Mouse (Mus musculus): ENCODE results near the gene Carmil1. TPM values are rescaled to one million over a fixed set of nuclear protein-coding genes. Genes with fewer than 3 reads are reported as not detected.

Gene Carmil1
- total and polyA plus RNA-seq, 2 experiments from 2014 or later: 39.3 to 50.9 TPM

GRCm38 (mm10) chr13:24198396-24198924, 82.1 kb downstream of the Carmil1 start:
- Histone ChIP-seq H3K27me3 (ENCODE audit: insufficient read depth, low read length) (no peaks in the 10 kb centered on the region), H3K27ac (no peak overlapping the region), H3K4me1 (ENCODE audit: insufficient read depth, low read length) (peaks cover 7% of the 10 kb centered on the region; the same call in 1 of the 2 replicates), H3K9ac (replicated peaks; ENCODE audit: low read length) (no peak overlapping the region), H3K9me3 (ENCODE audit: low read length) (no peaks in the 10 kb centered on the region), H3K4me2 (ENCODE audit: low read depth, low read length) (no peak overlapping the region), H3K36me3 (ENCODE audit: insufficient read depth, low read length) (no peaks in the 10 kb centered on the region), H3K4me3 (ENCODE audit: low read length) (no peak overlapping the region)
- DNase-seq (ENCODE audit: low spot score) (no peak), ATAC-seq (no peak)
- no peak for TF ChIP-seq CTCF (IDR thresholded peaks at IDR 0.05; ENCODE audit: low read depth)
- WGBS: 96% methylated on average over 2 of the region's 2 CpGs

GRCm38 (mm10) chr13:24195371-24195770, 85.2 kb downstream of the Carmil1 start:
- Histone ChIP-seq H3K4me3 (ENCODE audit: low read length) (no peak overlapping the region), H3K9ac (replicated peaks; ENCODE audit: low read length) (no peak overlapping the region), H3K27me3 (ENCODE audit: insufficient read depth, low read length) (no peaks in the 10 kb centered on the region), H3K4me2 (ENCODE audit: low read depth, low read length) (no peak overlapping the region), H3K4me1 (ENCODE audit: insufficient read depth, low read length) (peaks cover 4% of the 10 kb centered on the region; the same call in 1 of the 2 replicates), H3K36me3 (ENCODE audit: insufficient read depth, low read length) (no peaks in the 10 kb centered on the region), H3K27ac (no peak overlapping the region), H3K9me3 (ENCODE audit: low read length) (no peaks in the 10 kb centered on the region)
- DNase-seq (ENCODE audit: low spot score) (no peak), ATAC-seq (no peak)
- TF ChIP-seq CTCF (IDR thresholded peaks at IDR 0.05; ENCODE audit: low read depth): no peak
- WGBS: 85% methylated on average over 3 of the region's 3 CpGs

- 83% methylated on average over 5 of the region's 5 CpGs for whole genome bisulfite sequencing
- TF ChIP-seq CTCF (IDR thresholded peaks at IDR 0.05; ENCODE audit: low read depth): peak; percentile 39; the same call in 1 of the 2 replicates
- Histone ChIP-seq H3K9ac (replicated peaks; ENCODE audit: low read length) (no peak overlapping the region), H3K4me3 (ENCODE audit: low read length) (no peak overlapping the region), H3K36me3 (ENCODE audit: insufficient read depth, low read length) (no peaks in the 10 kb centered on the region), H3K9me3 (ENCODE audit: low read length) (no peaks in the 10 kb centered on the region), H3K4me1 (ENCODE audit: insufficient read depth, low read length) (no peaks in the 10 kb centered on the region), H3K27me3 (ENCODE audit: insufficient read depth, low read length) (no peaks in the 10 kb centered on the region), H3K27ac (no peak overlapping the region), H3K4me2 (ENCODE audit: low read depth, low read length) (no peak overlapping the region)
- DNase-seq (ENCODE audit: low spot score) (no peak), ATAC-seq (no peak)
Observed at GRCm38 (mm10) chr13:24194018-24194417, 86.6 kb downstream of the Carmil1 start.

- Histone ChIP-seq H3K27ac (no peak overlapping the region), H3K36me3 (ENCODE audit: insufficient read depth, low read length) (no peaks in the 10 kb centered on the region), H3K9me3 (ENCODE audit: low read length) (no peaks in the 10 kb centered on the region), H3K27me3 (ENCODE audit: insufficient read depth, low read length) (no peaks in the 10 kb centered on the region), H3K4me1 (ENCODE audit: insufficient read depth, low read length) (no peaks in the 10 kb centered on the region), H3K4me2 (ENCODE audit: low read depth, low read length) (no peak overlapping the region), H3K9ac (replicated peaks; ENCODE audit: low read length) (no peak overlapping the region), H3K4me3 (ENCODE audit: low read length) (no peak overlapping the region)
- no peak for TF ChIP-seq CTCF (IDR thresholded peaks at IDR 0.05; ENCODE audit: low read depth)
- WGBS: 77% methylated on average over 9 of the region's 9 CpGs
- DNase-seq (ENCODE audit: low spot score): no peak
- 0 out of 2 replicates have a peak, but pooled peaks have one; percentile 32 for ATAC-seq
Observed at GRCm38 (mm10) chr13:24190875-24191663, 89.5 kb downstream of the Carmil1 start.

- Histone ChIP-seq H3K4me1 (ENCODE audit: insufficient read depth, low read length) (no peaks in the 10 kb centered on the region), H3K9ac (replicated peaks; ENCODE audit: low read length) (no peak overlapping the region), H3K27ac (no peak overlapping the region), H3K4me3 (ENCODE audit: low read length) (no peak overlapping the region), H3K27me3 (ENCODE audit: insufficient read depth, low read length) (no peaks in the 10 kb centered on the region), H3K9me3 (ENCODE audit: low read length) (no peaks in the 10 kb centered on the region), H3K36me3 (ENCODE audit: insufficient read depth, low read length) (no peaks in the 10 kb centered on the region), H3K4me2 (ENCODE audit: low read depth, low read length) (no peak overlapping the region)
- DNase-seq (ENCODE audit: low spot score): no peak
- WGBS: 76% methylated on average over 2 of the region's 2 CpGs
- TF ChIP-seq CTCF (IDR thresholded peaks at IDR 0.05; ENCODE audit: low read depth): no peak
- ATAC-seq: no peak
Observed at GRCm38 (mm10) chr13:24187026-24187425, 93.6 kb downstream of the Carmil1 start.

- no peak overlapping the region for H3K9ac ChIP-seq (replicated peaks; ENCODE audit: low read length)
- no peaks in the 10 kb centered on the region for H3K9me3 ChIP-seq (ENCODE audit: low read length)
- no peaks in the 10 kb centered on the region for H3K4me1 ChIP-seq (ENCODE audit: insufficient read depth, low read length)
- 78% methylated on average over 3 of the region's 3 CpGs for whole genome bisulfite sequencing
- no peaks in the 10 kb centered on the region for H3K27me3 ChIP-seq (ENCODE audit: insufficient read depth, low read length)
- H3K4me3 ChIP-seq (ENCODE audit: low read length): no peak overlapping the region
- H3K36me3 ChIP-seq (ENCODE audit: insufficient read depth, low read length): no peaks in the 10 kb centered on the region
- ATAC-seq (no peak), DNase-seq (ENCODE audit: low spot score) (no peak)
- no peak overlapping the region for H3K4me2 ChIP-seq (ENCODE audit: low read depth, low read length)
- H3K27ac ChIP-seq: no peak overlapping the region
- no peak for TF ChIP-seq CTCF (IDR thresholded peaks at IDR 0.05; ENCODE audit: low read depth)
Observed at GRCm38 (mm10) chr13:24185641-24186040, 95.0 kb downstream of the Carmil1 start.

GRCm38 (mm10) chr13:24182878-24183277, 97.7 kb downstream of the Carmil1 start:
- H3K9me3 ChIP-seq (ENCODE audit: low read length): no peaks in the 10 kb centered on the region
- H3K36me3 ChIP-seq (ENCODE audit: insufficient read depth, low read length): no peaks in the 10 kb centered on the region
- ATAC-seq (no peak), DNase-seq (ENCODE audit: low spot score) (no peak)
- no peak overlapping the region for H3K27ac ChIP-seq
- TF ChIP-seq CTCF (IDR thresholded peaks at IDR 0.05; ENCODE audit: low read depth): no peak
- H3K4me1 ChIP-seq (ENCODE audit: insufficient read depth, low read length): no peaks in the 10 kb centered on the region
- H3K4me3 ChIP-seq (ENCODE audit: low read length): no peak overlapping the region
- H3K9ac ChIP-seq (replicated peaks; ENCODE audit: low read length): no peak overlapping the region
- H3K4me2 ChIP-seq (ENCODE audit: low read depth, low read length): no peak overlapping the region
- H3K27me3 ChIP-seq (ENCODE audit: insufficient read depth, low read length): no peaks in the 10 kb centered on the region
- WGBS: 42% methylated on average over 6 of the region's 6 CpGs
